Comparison of ENCODE assay signal across 8 mouse cellular contexts in the genomic region with DNA sequence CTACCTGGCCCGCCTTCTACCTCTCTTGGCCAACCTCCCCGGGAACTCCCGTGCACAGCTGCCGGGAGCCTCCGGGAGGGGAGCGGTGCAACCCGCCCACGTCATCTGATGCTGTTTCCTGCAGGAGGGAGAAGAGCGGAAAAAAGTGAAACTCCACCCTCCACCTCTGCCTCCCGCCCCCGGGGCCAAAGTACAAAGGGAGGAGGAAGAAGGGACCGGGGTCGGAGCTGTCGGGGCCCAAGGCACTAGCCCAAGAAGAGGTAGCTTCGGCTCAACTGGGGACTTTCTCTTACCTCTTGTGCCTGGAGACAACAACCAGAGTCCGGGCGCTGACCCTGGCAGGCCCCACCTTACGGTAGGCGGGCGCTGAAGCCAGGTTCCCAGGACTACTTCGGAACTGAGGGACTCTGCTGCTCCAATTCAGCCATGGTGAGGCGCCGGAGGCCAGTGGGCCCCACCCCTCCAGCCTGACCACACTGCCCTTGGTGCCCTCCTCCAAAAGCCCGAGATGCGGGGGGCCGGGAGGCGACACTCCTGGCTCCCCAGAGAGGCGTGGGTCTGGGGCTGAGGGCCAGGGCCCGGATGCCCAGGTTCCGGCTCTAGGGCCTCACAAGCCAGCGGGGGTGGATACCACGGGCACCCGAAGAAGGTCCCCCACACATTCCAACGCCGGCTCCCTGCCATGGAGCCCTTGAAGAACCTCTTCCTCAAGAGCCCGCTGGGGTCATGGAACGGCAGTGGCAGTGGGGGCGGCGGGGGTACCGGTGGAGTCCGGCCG. TPM values are rescaled to one million over a fixed set of nuclear protein-coding genes. Genes with fewer than 3 reads are reported as not detected.
DNase-seq lines count a peak whose midpoint lies in the region; ATAC-seq lines count a peak whose summit lies in the region.

No protein-coding gene starts in this region.

- ATAC-seq in intestine, embryonic 15.5 days = peak; percentile 76

- peak overlapping the region; percentile 93 for H3K27ac ChIP-seq in embryonic facial prominence, embryonic 10.5 days (replicated peaks)
- peak overlapping the region; percentile 96 for H3K27ac ChIP-seq in intestine, embryonic 15.5 days

- peak overlapping the region; percentile 96 for H3K4me2 ChIP-seq in intestine, embryonic 15.5 days (replicated peaks)

- H3K9ac ChIP-seq in intestine, embryonic 15.5 days = peak overlapping the region; percentile 92

- intact Hi-C loops in left cerebral cortex, postnatal 25 days (cut with DNase I) = loop anchor here (2.0 kb wide), 2 partner anchors 39 to 53 kb away; a partner anchor contains a TSS

- DNase-seq in adrenal gland, postnatal 10 days = peak; percentile 94
- peak; percentile 88 for DNase-seq in embryonic facial prominence, embryonic 10.5 days (ENCODE audit: low spot score)
- peak; percentile 71 to 87 for DNase-seq in gastrocnemius, postnatal 4 days (ENCODE audit: low spot score in 2 of 2)
- DNase-seq in left cerebral cortex, postnatal 25 days (ENCODE audit: low spot score in 2 of 2) = peak; percentile 73 to 86
- DNase-seq in mesoderm, embryonic 11.5 days (ENCODE audit: low read depth, low spot score) = peak; percentile 81
- DNase-seq in right cerebral cortex, postnatal 25 days = peak; percentile 79
- DNase-seq in urinary bladder, postnatal 36 days (ENCODE audit: low spot score in 2 of 2) = peak; percentile 84 to 91

- H3K36me3 ChIP-seq in embryonic facial prominence, embryonic 10.5 days (replicated peaks) = peaks cover 72% of the 10 kb centered on the region
- peaks cover 25% of the 10 kb centered on the region for H3K36me3 ChIP-seq in intestine, embryonic 15.5 days

- peaks cover 56% of the 10 kb centered on the region for H3K4me1 ChIP-seq in embryonic facial prominence, embryonic 10.5 days
- peaks cover 51% of the 10 kb centered on the region for H3K4me1 ChIP-seq in intestine, embryonic 15.5 days (replicated peaks)

- no peaks in the 10 kb centered on the region for H3K9me3 ChIP-seq in embryonic facial prominence, embryonic 10.5 days
- H3K9me3 ChIP-seq in intestine, embryonic 15.5 days = no peaks in the 10 kb centered on the region

- H3K4me3 ChIP-seq in embryonic facial prominence, embryonic 10.5 days = peak overlapping the region; percentile 97
- H3K4me3 ChIP-seq in intestine, embryonic 15.5 days (replicated peaks) = peak overlapping the region; percentile 87

- WGBS in embryonic facial prominence, embryonic 10.5 days = 10% methylated on average over 42 of the region's 42 CpGs
- WGBS in intestine, embryonic 15.5 days = 6% methylated on average over 42 of the region's 42 CpGs

- peaks cover under 1% of the 10 kb centered on the region for H3K27me3 ChIP-seq in embryonic facial prominence, embryonic 10.5 days (replicated peaks; ENCODE audit: low read depth, poor library complexity, severe bottlenecking)
- no peaks in the 10 kb centered on the region for H3K27me3 ChIP-seq in intestine, embryonic 15.5 days (replicated peaks)

RNA-seq across cellular contexts. Expression of a gene that starts 1.0 kb away (rescaled TPM):
- total RNA-seq in adrenal gland, postnatal 10 days (2021) = 10 to 100 TPM; 54.8 to 85.4 TPM
- polyA plus RNA-seq in embryonic facial prominence, embryonic 10.5 days (2016; fragmentation: Nextera tagmentation; extraction: Ambion mirVana) = 30.3 and 30.6 TPM in 2 replicates
- total RNA-seq in gastrocnemius, postnatal 4 days (2021) = 10 to 100 TPM; 37.1 to 40.5 TPM
- 16.3 and 16.8 TPM in 2 replicates for polyA plus RNA-seq in intestine, embryonic 15.5 days (2015; fragmentation: Nextera tagmentation; extraction: Ambion mirVana)
- 10 to 100 TPM; 63.6 to 67.9 TPM for total RNA-seq in left cerebral cortex, postnatal 25 days (2021)

RNA-seq across cellular contexts. Expression of a gene that starts 1.2 kb away (rescaled TPM):
- 10 to 100 TPM; 49.2 to 50.6 TPM for total RNA-seq in adrenal gland, postnatal 10 days (2021)
- polyA plus RNA-seq in embryonic facial prominence, embryonic 10.5 days (2016; fragmentation: Nextera tagmentation; extraction: Ambion mirVana) = 32.1 and 34.0 TPM in 2 replicates
- total RNA-seq in gastrocnemius, postnatal 4 days (2021) = 10 to 100 TPM; 29.7 to 30.2 TPM
- 33.7 and 36.3 TPM in 2 replicates for polyA plus RNA-seq in intestine, embryonic 15.5 days (2015; fragmentation: Nextera tagmentation; extraction: Ambion mirVana)
- 10 to 100 TPM; 16.1 to 17.2 TPM for total RNA-seq in left cerebral cortex, postnatal 25 days (2021)

RNA-seq across cellular contexts. Expression of a gene that starts 14.4 kb away (rescaled TPM):
- not detected for total RNA-seq in adrenal gland, postnatal 10 days (2021)
- polyA plus RNA-seq in embryonic facial prominence, embryonic 10.5 days (2016; fragmentation: Nextera tagmentation; extraction: Ambion mirVana) = 0.19 and 0.23 TPM in 2 replicates
- total RNA-seq in gastrocnemius, postnatal 4 days (2021) = not detected
- 0.29 and 0.43 TPM in 2 replicates for polyA plus RNA-seq in intestine, embryonic 15.5 days (2015; fragmentation: Nextera tagmentation; extraction: Ambion mirVana)
- total RNA-seq in left cerebral cortex, postnatal 25 days (2021) = not detected

RNA-seq across cellular contexts. Expression of a gene that starts 26.2 kb away (rescaled TPM):
- 10 to 100 TPM; 52.5 to 68.0 TPM for total RNA-seq in adrenal gland, postnatal 10 days (2021)
- 28.7 and 31.2 TPM in 2 replicates for polyA plus RNA-seq in embryonic facial prominence, embryonic 10.5 days (2016; fragmentation: Nextera tagmentation; extraction: Ambion mirVana)
- total RNA-seq in gastrocnemius, postnatal 4 days (2021) = 10 to 100 TPM; 47.7 to 52.2 TPM
- 21.5 and 23.8 TPM in 2 replicates for polyA plus RNA-seq in intestine, embryonic 15.5 days (2015; fragmentation: Nextera tagmentation; extraction: Ambion mirVana)
- total RNA-seq in left cerebral cortex, postnatal 25 days (2021) = 10 to 100 TPM; 14.5 to 18.7 TPM

RNA-seq across cellular contexts. Expression of a gene that starts 36.4 kb away (rescaled TPM):
- total RNA-seq in adrenal gland, postnatal 10 days (2021) = 10 to 100 TPM; 29.8 to 48.9 TPM
- 7.9 and 8.0 TPM in 2 replicates for polyA plus RNA-seq in embryonic facial prominence, embryonic 10.5 days (2016; fragmentation: Nextera tagmentation; extraction: Ambion mirVana)
- 100 to 1,000 TPM; 250 to 260 TPM for total RNA-seq in gastrocnemius, postnatal 4 days (2021)
- polyA plus RNA-seq in intestine, embryonic 15.5 days (2015; fragmentation: Nextera tagmentation; extraction: Ambion mirVana) = 38.6 and 40.1 TPM in 2 replicates
- 10 to 100 TPM; 24.6 to 27.3 TPM for total RNA-seq in left cerebral cortex, postnatal 25 days (2021)

Comparison
In these comparisons a context has a peak if more than half of its experiments do, and no peak if none do; other contexts are left out.
1. Peak in every context shown above with its lines: DNase-seq, ATAC-seq, H3K4me3 ChIP-seq and H3K27ac ChIP-seq.